Mouse (Mus musculus): ENCODE measurements at regions not wholly inside any gene's neighbourhood (a gene's known extent, or its start where the extent isn't known, plus 50 kb on each side); places are given as distances from the start of the nearest gene placed in this dataset.

- DNase-seq, result no peak
Measured at GRCm38 (mm10) chr1:39100492-39100891, 93.0 kb upstream of the Npas2 start.

DNA sequence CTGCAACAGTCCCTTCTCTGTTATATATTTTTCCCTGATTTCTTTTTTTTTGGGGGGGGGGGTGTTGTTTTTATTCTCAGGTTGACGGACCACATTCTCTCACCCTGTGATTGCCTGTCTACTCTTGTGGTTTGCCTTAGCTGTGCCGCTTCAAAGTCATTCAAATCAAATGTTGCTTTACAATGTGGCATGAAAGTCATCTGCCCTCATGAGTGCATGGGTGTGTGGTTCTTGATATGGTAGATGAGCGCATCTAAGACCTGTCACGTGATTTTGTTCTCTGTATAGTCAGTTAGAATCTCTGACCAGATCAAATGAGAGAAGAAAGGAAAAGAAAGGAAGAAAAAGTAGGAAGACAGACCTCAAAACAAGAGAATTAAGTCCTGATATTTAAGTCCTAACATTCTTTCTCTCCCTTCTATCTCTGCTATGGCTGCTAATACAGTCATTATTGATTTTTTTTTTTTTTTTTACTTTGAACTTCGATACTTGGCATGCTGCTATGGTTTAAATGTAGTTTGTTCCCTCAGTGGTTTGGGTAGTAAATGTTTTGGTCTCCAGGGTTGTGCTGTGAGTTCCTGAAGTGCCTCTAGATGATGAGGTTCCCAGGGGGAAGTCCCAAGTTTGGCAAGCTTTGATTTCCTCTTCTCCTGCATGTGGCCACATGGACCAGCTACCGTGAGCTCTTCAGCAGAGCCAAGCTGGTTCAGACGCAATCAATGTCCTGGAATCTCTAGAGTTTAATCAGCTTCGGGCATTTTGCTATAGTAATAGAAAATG lies 91.2 kb upstream of the Npas2 start:
- no peak for DNase-seq

DNA sequence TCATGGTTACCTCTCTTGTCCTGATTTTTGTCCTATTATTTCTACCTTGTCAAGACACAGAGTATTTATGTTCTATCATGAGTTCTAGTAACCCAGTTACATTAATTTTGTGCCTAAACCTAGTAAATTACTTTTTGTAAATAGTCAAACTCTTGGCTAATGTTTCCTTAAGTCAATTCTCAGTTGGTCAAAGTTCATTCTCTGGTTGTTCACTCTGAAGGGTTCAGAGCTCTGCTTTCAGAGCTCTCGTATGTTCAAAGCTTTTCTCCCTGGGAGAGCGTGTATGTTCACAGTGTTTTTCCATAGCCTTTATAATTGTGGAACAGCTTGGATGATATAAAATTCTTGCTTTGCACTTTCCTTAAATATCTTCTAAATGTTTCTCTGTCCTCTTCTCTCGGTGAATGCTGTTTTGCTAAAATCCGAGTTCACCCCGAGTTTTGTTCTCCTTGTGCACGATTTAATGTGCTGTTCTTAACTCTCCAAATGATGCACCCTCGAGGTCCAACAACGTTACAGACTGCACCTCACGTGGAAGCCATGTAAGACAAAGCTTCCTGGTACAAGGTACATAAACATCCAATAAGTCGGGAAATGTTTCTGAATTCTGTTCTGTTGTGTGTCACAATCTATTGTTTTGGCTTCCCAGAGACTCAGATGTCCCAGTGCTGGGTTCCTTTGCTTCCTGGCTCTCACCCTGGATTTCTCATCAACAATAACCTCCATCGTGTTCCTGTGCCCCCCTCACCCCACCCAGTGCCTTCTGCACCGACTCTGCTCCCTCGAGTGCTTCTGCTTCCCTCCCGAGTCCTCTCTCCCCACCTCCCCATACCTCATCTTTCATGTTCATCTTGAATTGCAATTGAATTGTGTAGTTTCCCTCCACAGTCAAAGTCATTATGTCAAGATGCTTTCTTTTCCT lies 90.3 kb upstream of the Npas2 start:
- DNase-seq, result no peak

- peak; percentile 26 for DNase-seq
Measured at GRCm38 (mm10) chr1:39105546-39106371, 87.8 kb upstream of the Npas2 start.

DNA sequence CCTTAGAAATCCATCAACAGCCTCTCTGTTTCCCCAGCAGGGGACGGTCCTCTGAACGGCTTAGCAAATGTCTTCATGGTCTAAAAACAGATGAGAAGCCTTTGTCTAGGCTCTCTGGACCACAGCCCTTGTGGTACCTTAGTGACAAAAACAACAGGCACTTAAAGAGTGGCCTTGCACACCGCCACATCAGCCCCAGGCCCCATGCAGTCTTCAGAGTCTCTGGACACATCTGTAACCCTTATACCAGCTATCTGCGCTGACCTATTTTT lies 87.2 kb upstream of the Npas2 start:
- no peak for DNase-seq

GRCm38 (mm10) chr1:39106650-39107049 lies 86.9 kb upstream of the Npas2 start:
- DNase-seq, result no peak

DNA sequence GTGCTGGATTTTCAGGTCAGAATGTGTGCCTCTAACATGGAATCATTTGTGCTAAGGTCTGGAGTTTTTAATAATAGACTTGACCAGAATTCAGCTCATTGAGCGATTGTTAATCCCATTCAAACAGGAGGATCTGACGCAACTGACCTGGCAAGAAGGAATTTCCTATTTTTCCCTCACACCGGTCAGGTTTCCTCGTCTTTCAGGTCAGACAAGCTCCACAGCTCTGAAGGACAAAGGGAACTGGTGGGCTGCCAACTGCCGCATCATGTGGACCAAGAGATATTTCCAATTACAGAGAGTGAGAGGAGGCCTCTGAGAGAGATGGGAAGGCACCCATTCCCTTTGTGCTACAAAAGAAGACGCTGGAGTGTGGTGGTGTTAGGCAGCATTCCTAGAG lies 77.2 kb upstream of the Npas2 start:
- DNase-seq, result no peak

DNA sequence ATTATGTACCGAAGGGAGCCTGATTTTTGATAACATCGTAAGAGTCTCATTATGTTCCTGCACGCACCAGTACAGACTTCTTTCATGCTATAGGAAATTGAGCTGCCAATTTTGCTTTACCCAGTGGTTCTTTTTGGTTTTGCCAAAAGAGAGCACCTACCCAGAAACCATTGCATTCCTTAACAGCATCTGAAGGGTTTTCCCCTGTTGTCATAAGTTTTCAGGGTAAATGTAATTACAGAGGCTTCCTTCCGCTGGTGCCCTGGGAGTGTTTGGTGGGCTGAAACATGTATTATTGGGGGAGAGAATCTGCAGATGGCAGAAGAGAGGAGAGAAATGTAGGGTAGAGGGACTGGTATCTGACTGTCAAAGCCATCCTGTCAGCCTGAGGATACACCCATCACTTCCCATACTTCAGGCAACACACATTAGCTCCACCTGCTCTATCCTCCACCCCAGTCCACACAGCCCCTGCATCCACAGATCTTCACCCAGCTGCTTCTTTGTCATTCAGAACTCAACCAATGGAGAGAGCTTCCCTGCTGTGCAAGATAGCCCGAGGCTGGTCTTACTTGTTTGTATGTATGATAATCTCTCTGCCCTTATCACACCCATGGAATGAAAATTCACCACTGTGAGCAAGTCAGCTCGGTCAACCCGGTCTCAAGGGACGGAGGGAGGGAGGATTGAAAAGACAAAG lies 71.1 kb upstream of the Npas2 start:
- DNase-seq, result no peak

DNA sequence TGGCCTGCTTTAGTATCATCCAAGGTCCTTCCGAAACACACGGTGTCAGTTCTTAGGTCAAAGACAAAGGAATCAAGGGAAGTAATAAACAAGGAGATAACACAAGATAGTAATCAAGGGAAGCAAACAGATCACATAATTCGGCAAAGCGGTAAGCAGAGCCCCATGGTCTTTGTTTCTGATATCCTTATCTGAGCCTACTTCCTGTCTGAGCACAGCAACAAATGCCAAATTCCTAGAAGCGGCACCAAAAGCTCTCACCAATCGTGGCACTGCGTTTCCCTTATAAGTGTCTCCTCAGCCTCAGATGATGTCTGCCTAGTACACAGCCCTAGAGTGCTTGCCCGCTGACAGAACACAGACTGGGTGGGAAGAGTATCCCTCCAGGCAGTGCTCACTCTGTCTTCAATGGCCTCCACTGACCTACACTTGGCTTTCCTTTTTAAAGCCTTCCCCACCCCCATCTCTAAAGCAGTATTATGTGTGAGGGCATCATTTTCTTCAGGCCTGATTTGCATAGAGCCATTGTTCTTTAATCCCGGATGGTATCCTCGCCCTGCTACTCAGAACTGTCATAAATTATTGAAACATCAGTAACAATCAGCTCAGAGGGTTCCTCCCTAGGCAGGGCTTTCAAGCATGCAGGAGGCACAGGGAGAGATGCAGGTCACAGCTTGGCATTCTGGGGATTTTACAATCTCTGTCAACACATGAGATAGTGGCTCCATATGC lies 70.3 kb upstream of the Npas2 start:
- DNase-seq, result no peak

DNA sequence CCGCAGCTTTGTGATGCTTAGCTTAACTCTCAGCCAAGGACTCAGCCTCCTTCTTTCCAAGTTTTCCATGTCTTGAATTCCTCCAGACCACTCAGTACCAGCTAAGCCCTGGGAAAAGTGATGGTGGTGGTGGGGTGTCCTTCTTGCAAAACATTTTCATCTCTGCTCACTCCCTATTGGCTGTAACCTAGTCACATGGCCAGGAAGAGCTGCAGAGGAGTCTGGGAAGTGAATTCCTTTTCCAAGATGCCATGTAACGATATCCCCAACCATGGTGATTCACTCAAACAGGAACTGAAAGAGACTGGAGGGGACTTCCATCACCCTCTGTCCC lies 69.8 kb upstream of the Npas2 start:
- DNase-seq, result no peak

- DNase-seq, result no peak
Measured at GRCm38 (mm10) chr1:39134521-39134920, 59.0 kb upstream of the Npas2 start.

DNA sequence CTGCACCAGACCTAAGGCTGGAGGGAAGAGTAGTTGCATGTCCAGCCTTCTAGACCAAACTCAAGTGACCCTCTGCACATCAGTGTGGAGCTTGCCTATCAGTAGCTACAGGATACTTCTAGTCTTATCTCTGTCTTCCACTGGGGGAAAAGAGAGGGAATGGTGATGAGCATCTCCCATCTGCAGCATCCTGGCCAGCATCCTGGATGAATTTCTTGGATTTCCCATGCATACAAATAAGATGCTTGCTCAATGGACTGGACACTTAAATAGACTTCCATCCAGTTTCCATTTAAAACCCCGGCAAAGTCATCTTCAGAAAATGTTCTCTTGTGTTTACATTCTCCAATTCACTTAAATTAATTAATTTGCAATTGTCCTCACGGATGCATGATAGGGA lies 50.5 kb upstream of the Npas2 start:
- DNase-seq, result no peak

GRCm38 (mm10) chr1:39143626-39144025 lies 49.9 kb upstream of the Npas2 start:
- DNase-seq, result no peak
